Mouse (Mus musculus) CH12.LX (cell line): Measurements from ENCODE around the gene Rdm1. TPM values are rescaled to one million over a fixed set of nuclear protein-coding genes. Genes with fewer than 3 reads are reported as not detected.

ENCODE experiments used
- DNase-seq: peaks from one replicate; pipeline ENCODE4 v3.0.0-alpha.2; 2013; ENCODE audit errors: extremely low read depth
- H3K27ac ChIP-seq: 2 replicates; pipeline ENCODE4 v1.5.1; 2012; ENCODE audit warnings: low read depth, mild to moderate bottlenecking, control low read depth, moderate library complexity; ENCODE audit not compliant: insufficient read depth
- H3K27me3 ChIP-seq: replicated peaks from 2 replicates; pipeline ENCODE3; 2012; ENCODE audit warnings: inconsistent platforms
- H3K36me3 ChIP-seq, 2 experiments: replicated peaks in 1 of 2; 2 replicates each; pipeline versions ENCODE3 to v1.6.1; 2012; ENCODE audit warnings: inconsistent platforms in 1 of 2, low read length in 1 of 2, mild to moderate bottlenecking in 1 of 2, mixed read lengths in 1 of 2, moderate library complexity in 1 of 2; ENCODE audit not compliant: control insufficient read depth in 1 of 2, insufficient read depth in 1 of 2
- H3K4me1 ChIP-seq, 2 experiments: 2 replicates each; pipeline ENCODE4 v1.6.1; 2012; ENCODE audit warnings: inconsistent platforms in 1 of 2, moderate library complexity in 1 of 2; ENCODE audit not compliant: insufficient read depth in 2 of 2, control insufficient read depth in 1 of 2
- H3K4me2 ChIP-seq: 2 replicates; pipeline ENCODE4 v1.6.1; 2012; ENCODE audit warnings: low read depth, mild to moderate bottlenecking, control low read depth; ENCODE audit not compliant: poor library complexity, insufficient read depth, severe bottlenecking
- H3K4me3 ChIP-seq, 3 experiments: fragments of 150-350 bp in 1 of 3; sonication (generic) in 1 of 3; replicated peaks in 1 of 3; 2 replicates each; pipeline versions ENCODE3 to v1.5.1; 2011 to 2012; ENCODE audit warnings: low read depth in 2 of 3, low read length in 2 of 3, mild to moderate bottlenecking in 2 of 3, moderate library complexity in 2 of 3, control low read depth in 1 of 3, improper control_type of control experiment in 1 of 3, inconsistent platforms in 1 of 3, mixed read lengths in 1 of 3; ENCODE audit not compliant: poor library complexity in 1 of 3
- H3K79me2 ChIP-seq: replicated peaks from 2 replicates; pipeline ENCODE4 v1.6.1; 2012; ENCODE audit warnings: mild to moderate bottlenecking, moderate library complexity; ENCODE audit not compliant: control insufficient read depth, poor library complexity, insufficient read depth, severe bottlenecking; ENCODE audit errors: extremely low read depth
- H3K9ac ChIP-seq: 2 replicates; pipeline ENCODE4 v1.6.1; 2012; ENCODE audit warnings: low read depth, mild to moderate bottlenecking, control low read depth, moderate library complexity; ENCODE audit not compliant: insufficient read depth
- H3K9me3 ChIP-seq: replicated peaks from 2 replicates; pipeline ENCODE3; 2012; ENCODE audit warnings: low read length, inconsistent platforms, mixed read lengths
- BHLHE40 ChIP-seq: IDR thresholded peaks from 2 replicates; pipeline ENCODE4 v1.6.1; 2011; ENCODE audit warnings: mild to moderate bottlenecking, low read depth, low read length, improper control_type of control experiment
- CTCF ChIP-seq, 2 experiments: IDR thresholded peaks in 1 of 2; conservative IDR thresholded peaks in 1 of 2; 2 replicates each; pipeline ENCODE4 v1.5.1; 2011 to 2012; ENCODE audit warnings: low read depth in 2 of 2, low read length in 2 of 2, improper control_type of control experiment in 1 of 2, inconsistent platforms in 1 of 2, mild to moderate bottlenecking in 1 of 2, moderate library complexity in 1 of 2
- ELF1 ChIP-seq: IDR thresholded peaks from 2 replicates; pipeline ENCODE4 v1.6.1; 2014; ENCODE audit warnings: low read depth, mild to moderate bottlenecking, inconsistent platforms, low read length, improper control_type of control experiment
- EP300 ChIP-seq: IDR thresholded peaks from 2 replicates; pipeline ENCODE4 v1.6.1; 2011; ENCODE audit warnings: low read length, improper control_type of control experiment
- ETS1 ChIP-seq: conservative IDR thresholded peaks from 2 replicates; pipeline ENCODE4 v1.6.1; 2012; ENCODE audit warnings: low read depth, mild to moderate bottlenecking, inconsistent platforms, low read length, improper control_type of control experiment, moderate library complexity
- GABPA ChIP-seq: IDR thresholded peaks from 2 replicates; pipeline ENCODE4 v1.6.1; 2012; ENCODE audit warnings: low read depth, low read length, improper control_type of control experiment, inconsistent platforms; ENCODE audit not compliant: insufficient replicate concordance
- JUN ChIP-seq: IDR thresholded peaks from 2 replicates; pipeline ENCODE4 v1.6.1; 2011; ENCODE audit warnings: low read depth, mild to moderate bottlenecking, low read length, improper control_type of control experiment, moderate library complexity; ENCODE audit not compliant: insufficient read depth
- JUND ChIP-seq: conservative IDR thresholded peaks from 2 replicates; pipeline ENCODE4 v1.6.1; 2011; ENCODE audit warnings: low read depth, low read length, improper control_type of control experiment
- KAT2A ChIP-seq: IDR thresholded peaks from 2 replicates; pipeline ENCODE4 v1.6.1; 2012; ENCODE audit warnings: low read length, improper control_type of control experiment, inconsistent platforms; ENCODE audit not compliant: insufficient replicate concordance
- MAFK ChIP-seq: IDR thresholded peaks from 2 replicates; pipeline ENCODE4 v1.6.1; 2011; ENCODE audit warnings: low read length, improper control_type of control experiment; ENCODE audit not compliant: insufficient replicate concordance
- MAZ ChIP-seq: IDR thresholded peaks from 2 replicates; pipeline ENCODE4 v1.6.1; 2012; ENCODE audit warnings: low read depth, mild to moderate bottlenecking, inconsistent platforms, low read length, improper control_type of control experiment, moderate library complexity
- NELFE ChIP-seq: IDR thresholded peaks from 2 replicates; pipeline ENCODE4 v1.6.1; 2011; ENCODE audit warnings: low read depth, low read length, improper control_type of control experiment
- PAX5 ChIP-seq: IDR thresholded peaks from 2 replicates; pipeline ENCODE4 v1.6.1; 2012; ENCODE audit warnings: low read length, inconsistent platforms, mixed read lengths
- POLR2AphosphoS2 ChIP-seq: IDR thresholded peaks from 2 replicates; pipeline ENCODE4 v1.6.1; 2011; ENCODE audit warnings: low read depth, low read length, improper control_type of control experiment
- RAD21 ChIP-seq: IDR thresholded peaks from 2 replicates; pipeline ENCODE4 v1.6.1; 2011; ENCODE audit warnings: low read depth, mild to moderate bottlenecking, low read length, improper control_type of control experiment, moderate library complexity
- TBP ChIP-seq: conservative IDR thresholded peaks from 2 replicates; pipeline ENCODE4 v1.6.1; 2011; ENCODE audit warnings: low read depth, low read length, improper control_type of control experiment
- TCF12 ChIP-seq: IDR thresholded peaks from 2 replicates; pipeline ENCODE4 v1.6.1; 2014; ENCODE audit warnings: low read depth, mild to moderate bottlenecking, inconsistent platforms, low read length, improper control_type of control experiment
- USF1 ChIP-seq: IDR thresholded peaks from 2 replicates; pipeline ENCODE4 v1.6.1; 2014; ENCODE audit warnings: low read depth, mild to moderate bottlenecking, inconsistent platforms, low read length, improper control_type of control experiment
- ZKSCAN1 ChIP-seq: IDR thresholded peaks from 2 replicates; pipeline ENCODE4 v1.6.1; 2012; ENCODE audit warnings: low read depth, inconsistent platforms, low read length, improper control_type of control experiment, borderline replicate concordance
- ZMIZ1 ChIP-seq: IDR thresholded peaks from 2 replicates; pipeline ENCODE4 v1.6.1; 2012; ENCODE audit warnings: low read depth, mild to moderate bottlenecking, inconsistent platforms, low read length, improper control_type of control experiment
- dilution Hi-C: fragments of 300-500 bp; cut with MboI; formaldehyde crosslinking; loops from 2 replicates; pipeline ENCODE4 v1.14.3; 2020; ENCODE audit warnings: low sequenced_read_pairs; ENCODE audit not compliant: extremely low pct_unique_long_range_greater_than_20kb, extremely low pct_ligation_motif_present
- in situ Hi-C: fragments of 300-500 bp; cut with MboI; formaldehyde crosslinking; loops from 3 replicates; pipeline ENCODE4 v1.14.3; 2019; ENCODE audit warnings: low sequenced_read_pairs, low pct_ligation_motif_present, low pct_unique_long_range_greater_than_20kb, mixed read lengths
- polyA plus RNA-seq: library from polyadenylated mRNA; unstranded; fragments of >175 nt; gene quantifications from 2 replicates; pipeline ENCODE4 v1.2.1, GENCODE M21; 2012; ENCODE audit warnings: low read depth; ENCODE audit not compliant: insufficient read length
- total RNA-seq, 2 experiments: library from RNA; depleted of rRNA; stranded (reverse); fragments of 300-350 nt in 1 of 2; fragments of >200 nt in 1 of 2; gene quantifications; 2 replicates each; pipeline ENCODE4 v1.2.3; 2012 to 2014

Rdm1 gene
- total and polyA plus RNA-seq, 3 experiments, result 9.6 to 28.5 (median 19.2) TPM

DNA sequence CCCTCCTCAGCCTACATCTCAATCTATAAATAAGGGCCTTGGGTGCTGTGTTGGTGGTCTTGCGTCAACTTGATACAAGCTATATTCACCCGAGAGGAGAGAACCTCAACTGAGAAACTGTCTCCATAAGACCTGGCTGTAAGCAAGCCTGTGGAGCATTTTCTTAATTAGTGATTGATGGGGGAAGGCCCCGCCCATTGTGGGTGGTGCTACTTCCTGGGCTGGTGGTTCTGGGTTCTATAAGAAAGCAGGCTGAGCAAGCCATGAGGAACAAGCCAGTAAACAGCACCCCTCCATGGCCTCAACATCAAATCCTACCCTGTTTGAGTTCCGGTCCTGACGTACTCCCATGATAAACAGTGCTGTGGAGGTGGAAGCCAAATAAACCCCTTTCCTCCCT lies 47.1 kb downstream of the Rdm1 start:
- no peak overlapping the region for H3K27ac ChIP-seq
- in situ Hi-C loops, result no loop called here
- H3K27me3 ChIP-seq, result peaks cover 19% of the 10 kb centered on the region
- no peaks in the 10 kb centered on the region for H3K9me3 ChIP-seq
- no peak for DNase-seq
- TF ChIP-seq ETS1 (no peak), ELF1 (no peak), BHLHE40 (no peak), RAD21 (no peak), GABPA (no peak), TCF12 (no peak), ZMIZ1 (no peak), MAFK (no peak), MAZ (no peak)
- H3K9ac ChIP-seq, result no peak overlapping the region
- no peaks in the 10 kb centered on the region for H3K79me2 ChIP-seq
- dilution Hi-C loops, result no loop called here
- H3K36me3 ChIP-seq, result no peaks in the 10 kb centered on the region
- H3K4me3 ChIP-seq, result no peak overlapping the region
- no peak overlapping the region for H3K4me2 ChIP-seq
- H3K4me1 ChIP-seq, result peaks cover 4 to 8% of the 10 kb centered on the region in 2 experiments; a peak in 3 of 4 replicates

DNA sequence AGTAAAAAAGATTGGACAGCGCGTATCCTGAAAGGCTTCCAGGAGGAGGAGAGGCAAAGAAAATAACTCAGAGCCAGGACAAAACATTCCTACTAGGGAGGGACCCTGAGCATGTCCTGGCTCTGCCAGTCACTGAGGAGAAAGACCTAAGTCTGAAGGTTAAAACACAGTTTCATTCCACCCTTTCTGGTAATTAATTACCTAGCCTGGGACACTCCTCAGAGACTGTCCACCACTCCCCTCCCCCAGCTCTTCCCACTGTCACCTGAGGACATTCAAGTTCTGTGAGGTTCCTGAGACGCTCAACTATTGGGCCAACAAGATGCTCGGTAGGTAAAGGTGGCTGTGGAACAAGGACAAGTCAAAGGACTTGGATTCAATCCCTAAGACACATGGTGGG lies 48.4 kb downstream of the Rdm1 start:
- TF ChIP-seq JUND (no peak), TBP (no peak)
- Histone ChIP-seq H3K4me2 (no peak overlapping the region), H3K27me3 (peaks cover 12% of the 10 kb centered on the region)

DNA sequence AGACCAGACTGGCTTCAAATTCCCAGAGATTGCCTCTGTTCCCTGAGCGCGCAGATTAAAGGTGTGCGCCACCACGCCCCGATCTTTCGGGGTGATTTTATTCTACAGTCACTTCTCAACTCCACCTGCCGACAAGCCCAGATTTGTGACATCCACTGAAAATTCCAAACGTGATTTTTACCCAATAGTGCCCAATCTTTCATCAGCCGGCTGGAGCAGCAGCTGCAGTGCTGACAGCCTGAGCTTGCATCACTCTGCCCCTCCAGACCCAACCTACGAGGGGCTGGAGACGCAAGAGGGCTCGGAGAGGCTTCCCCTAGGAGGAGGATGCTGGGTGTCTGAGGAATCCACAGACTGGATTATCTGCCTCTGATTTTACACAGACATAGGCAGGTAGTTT lies 50.7 kb downstream of the Rdm1 start:
- dilution Hi-C loops (no loop called here), in situ Hi-C loops (no loop called here)
- Histone ChIP-seq H3K4me2 (no peak overlapping the region), H3K36me3 (no peaks in the 10 kb centered on the region), H3K27me3 (peaks cover 5% of the 10 kb centered on the region), H3K9ac (no peak overlapping the region), H3K79me2 (no peaks in the 10 kb centered on the region), H3K4me3 (no peak overlapping the region), H3K27ac (no peak overlapping the region), H3K4me1 (peaks cover 4 to 15% of the 10 kb centered on the region in 2 experiments; a peak in 3 of 4 replicates), H3K9me3 (no peaks in the 10 kb centered on the region)
- no peak for DNase-seq
- TF ChIP-seq MAZ (no peak), PAX5 (no peak), ZKSCAN1 (no peak), ETS1 (no peak), CTCF (conservative IDR thresholded peaks at IDR 0.05 in 1 of 2, IDR thresholded peaks at IDR 0.05 in 1 of 2; ENCODE audit: low read depth in 2 of 2, low read length in 2 of 2) (no peak), JUN (no peak), KAT2A (no peak), POLR2AphosphoS2 (no peak), EP300 (no peak), USF1 (no peak), NELFE (no peak)

More for the DNA sequence above, 48.4 kb downstream of the Rdm1 start:
- Histone ChIP-seq H3K9ac (no peak overlapping the region), H3K36me3 (no peaks in the 10 kb centered on the region), H3K9me3 (no peaks in the 10 kb centered on the region), H3K27ac (no peak overlapping the region), H3K79me2 (no peaks in the 10 kb centered on the region), H3K4me3 (no peak overlapping the region), H3K4me1 (peaks cover 4 to 15% of the 10 kb centered on the region in 2 experiments; a peak in 3 of 4 replicates)
- no peak for DNase-seq
- in situ Hi-C loops, result no loop called here
- dilution Hi-C loops, result no loop called here
